19 mouse cellular contexts compared by ENCODE assay signal in genomic region chr16:9016762-9017086, GRCm38 (mm10).
"Had no signal": no experiment of that assay in that cellular context is flagged by ENCODE, and none has a peak within 500 bp of the region (broad histone marks: within the 10 kb centered on the region; RNA-seq: fewer than 3 reads in every experiment).

No protein-coding gene starts in this region.

- H3K9ac ChIP-seq: limb, embryonic 13.5 days; liver, embryonic 12.5 days; liver, embryonic 15.5 days; midbrain, embryonic 13.5 days; neural tube, embryonic 13.5 days; stomach, embryonic 15.5 days had no signal

- H3K27ac ChIP-seq: limb, embryonic 10.5 days; limb, embryonic 13.5 days; liver, embryonic 12.5 days; liver, embryonic 15.5 days; midbrain, embryonic 10.5 days; midbrain, embryonic 13.5 days; neural tube, embryonic 13.5 days; stomach, embryonic 15.5 days had no signal

- ATAC-seq: liver, embryonic 12.5 days; midbrain, embryonic 13.5 days; midbrain, embryonic 16.5 days had no signal

- H3K27me3 ChIP-seq: liver, embryonic 12.5 days; liver, embryonic 15.5 days; megakaryocyte, embryonic 14.5 days; midbrain, embryonic 13.5 days; neural tube, embryonic 13.5 days; stomach, embryonic 15.5 days had no signal

- H3K4me1 ChIP-seq: limb, embryonic 13.5 days; liver, embryonic 12.5 days; liver, embryonic 15.5 days; megakaryocyte, embryonic 14.5 days; midbrain, embryonic 13.5 days; stomach, embryonic 15.5 days had no signal

- H3K36me3 ChIP-seq: limb, embryonic 10.5 days; limb, embryonic 13.5 days; liver, embryonic 12.5 days; liver, embryonic 15.5 days; midbrain, embryonic 10.5 days; midbrain, embryonic 13.5 days; neural tube, embryonic 13.5 days; stomach, embryonic 15.5 days had no signal

- H3K4me3 ChIP-seq: limb, embryonic 10.5 days; limb, embryonic 13.5 days; liver, embryonic 12.5 days; liver, embryonic 15.5 days; megakaryocyte, embryonic 14.5 days; midbrain, embryonic 10.5 days; midbrain, embryonic 13.5 days; myocyte; neural tube, embryonic 13.5 days; stomach, embryonic 15.5 days had no signal

- H3K9me3 ChIP-seq: limb, embryonic 10.5 days; limb, embryonic 13.5 days; liver, embryonic 12.5 days; liver, embryonic 15.5 days; midbrain, embryonic 10.5 days; midbrain, embryonic 13.5 days; neural tube, embryonic 13.5 days; stomach, embryonic 15.5 days had no signal

- DNase-seq: kidney, adult 18-20 months; kidney, adult 9 months; kidney, postnatal 14 days; liver; retina, postnatal 1 day; right cerebral cortex, postnatal 25 days; spleen, adult 18-20 months; thymus, postnatal 36 days had no signal

- H3K4me2 ChIP-seq: liver, embryonic 12.5 days; liver, embryonic 15.5 days; midbrain, embryonic 13.5 days; neural tube, embryonic 13.5 days; stomach, embryonic 15.5 days had no signal
